Mouse (Mus musculus) heart, adult 2 months (tissue): ENCODE results near the gene Zpr1.
A peak's percentile ranks its signal among the peaks of the same experiment; 100 is the strongest.

Experiments
- CTCF ChIP-seq: fragments of 200-600 bp; IDR thresholded peaks from 2 replicates; pipeline ENCODE4 v1.8.1; 2022; ENCODE audit warnings: antibody characterized with exemption, mild to moderate bottlenecking, moderate library complexity
- EP300 ChIP-seq: fragments of 200-500 bp; IDR thresholded peaks from 2 replicates; pipeline ENCODE4 v1.6.1; 2011; ENCODE audit warnings: low read depth, low read length, control low read depth; ENCODE audit not compliant: insufficient read depth
- POLR2A ChIP-seq: fragments of 200-500 bp; IDR thresholded peaks from 2 replicates; pipeline ENCODE4 v1.6.1; 2011; ENCODE audit warnings: mild to moderate bottlenecking, low read depth, low read length, control low read depth; ENCODE audit not compliant: insufficient read depth

GRCm38 (mm10) chr9:46229573-46230449 lies 43.1 kb upstream of the Zpr1 start:
- TF ChIP-seq POLR2A: no peak
- TF ChIP-seq CTCF: peak; percentile 88
- no peak for TF ChIP-seq EP300
